Mouse (Mus musculus) mesoderm, embryonic 11.5 days (tissue): ENCODE results near the gene Gmpr.

Source experiments
- DNase-seq: peaks from one replicate; pipeline ENCODE4 v3.0.0-alpha.2; 2012; ENCODE audit warnings: low read depth, low spot score

Gmpr gene

GRCm38 (mm10) chr13:45600443-45600842 lies 93.2 kb downstream of the Gmpr start:
- DNase-seq = no peak
